Mouse (Mus musculus) heart, embryonic 16.5 days (tissue): ENCODE data around the gene Col5a3. TPM values are rescaled to one million over a fixed set of nuclear protein-coding genes. Genes with fewer than 3 reads are reported as not detected.
"Not testable (repeated sequence)": the region's sequence is repeated elsewhere in the genome, so short reads cannot be mapped to it uniquely, and the experiment has no call there.

Experiments
- ATAC-seq: fragments of 200-750 bp; cut with Nextera tagmentation; replicated peaks from 2 replicates; pipeline ENCODE4 v1.8.0; 2017; ENCODE audit warnings: moderate number of reproducible peaks; ENCODE audit not compliant: insufficient read depth, low FRiP score; ENCODE audit errors: extremely low read depth
- H3K27ac ChIP-seq: fragments of 300-500 bp; sonication (generic); 2 replicates; pipeline ENCODE4 v1.5.1; 2014; ENCODE audit warnings: mild to moderate bottlenecking, low read length, control low read depth, moderate library complexity
- H3K27me3 ChIP-seq: fragments of 300-500 bp; sonication (generic); 2 replicates; pipeline ENCODE4 v1.6.1; 2014; ENCODE audit warnings: low read length, mixed read lengths; ENCODE audit not compliant: control insufficient read depth, insufficient read depth
- H3K36me3 ChIP-seq: fragments of 300-500 bp; sonication (generic); 2 replicates; pipeline ENCODE4 v1.6.1; 2014; ENCODE audit not compliant: control insufficient read depth, insufficient read depth
- H3K4me1 ChIP-seq: fragments of 300-500 bp; sonication (generic); 2 replicates; pipeline ENCODE4 v1.6.1; 2014; ENCODE audit warnings: low read length, mixed read lengths; ENCODE audit not compliant: control insufficient read depth, insufficient read depth
- H3K4me2 ChIP-seq: fragments of 300-500 bp; sonication (generic); 2 replicates; pipeline ENCODE4 v1.6.1; 2014; ENCODE audit warnings: low read depth, mild to moderate bottlenecking, control low read depth, low read length
- H3K4me3 ChIP-seq: fragments of 300-500 bp; sonication (generic); 2 replicates; pipeline ENCODE4 v1.5.1; 2014; ENCODE audit warnings: mild to moderate bottlenecking, control low read depth, low read length
- H3K9ac ChIP-seq: fragments of 300-500 bp; sonication (generic); 2 replicates; pipeline ENCODE4 v1.6.1; 2014; ENCODE audit warnings: low read length, control low read depth
- H3K9me3 ChIP-seq: fragments of 300-500 bp; sonication (generic); replicated peaks from 2 replicates; pipeline ENCODE4 v1.6.1; 2016; ENCODE audit warnings: low read length; ENCODE audit not compliant: control insufficient read depth
- WGBS: fragments of 180-500 bp; shearing (Covaris S2); extraction: QIAGEN DNeasy Blood & Tissue Kit; methylation state at CpG from one replicate; pipeline ENCODE4 v1.1.7; 2014; 5-methylcytosine and 5-hydroxymethylcytosine counted together
- polyA plus RNA-seq: library from polyadenylated mRNA; unstranded; fragments of >200 nt; fragmentation: Nextera tagmentation; extraction: Ambion mirVana; gene quantifications from 2 replicates; pipeline ENCODE4 v1.2.1, GENCODE M21; 2015

Col5a3 gene
- polyA plus RNA-seq, 1 experiment from 2014 or later: 2.1 TPM

- H3K4me3 ChIP-seq: no peak overlapping the region
- H3K27ac ChIP-seq: no peak overlapping the region
- H3K9ac ChIP-seq: no peak overlapping the region
- no peak for ATAC-seq
- H3K4me2 ChIP-seq: no peak overlapping the region
- no peaks in the 10 kb centered on the region for H3K36me3 ChIP-seq
- no peaks in the 10 kb centered on the region for H3K4me1 ChIP-seq
- H3K27me3 ChIP-seq: peaks cover 14% of the 10 kb centered on the region
- no peaks in the 10 kb centered on the region for H3K9me3 ChIP-seq
- WGBS: 75% methylated on average over 9 of the region's 9 CpGs
Observed at GRCm38 (mm10) chr9:20837184-20837947, 22.5 kb upstream of the Col5a3 start.

GRCm38 (mm10) chr9:20835431-20835954, 20.6 kb upstream of the Col5a3 start:
- not testable (repeated sequence) for H3K9ac ChIP-seq, H3K27ac ChIP-seq, H3K9me3 ChIP-seq, ATAC-seq, H3K4me2 ChIP-seq, H3K4me3 ChIP-seq, H3K36me3 ChIP-seq, H3K4me1 ChIP-seq
- H3K27me3 ChIP-seq: peaks cover 14% of the 10 kb centered on the region
- 90% methylated on average over 11 of the region's 11 CpGs for WGBS

- H3K9me3 ChIP-seq: no peaks in the 10 kb centered on the region
- peaks cover 15% of the 10 kb centered on the region for H3K27me3 ChIP-seq
- peaks cover 4% of the 10 kb centered on the region; the same call in 1 of the 2 replicates for H3K4me1 ChIP-seq
- H3K4me2 ChIP-seq: no peak overlapping the region
- H3K4me3 ChIP-seq: no peak overlapping the region
- ATAC-seq: no peak
- H3K9ac ChIP-seq: no peak overlapping the region
- 71% methylated on average over 1 of the region's 1 CpGs for WGBS
- no peaks in the 10 kb centered on the region for H3K36me3 ChIP-seq
- H3K27ac ChIP-seq: no peak overlapping the region
Observed at GRCm38 (mm10) chr9:20834881-20835280, 20.0 kb upstream of the Col5a3 start.

DNA sequence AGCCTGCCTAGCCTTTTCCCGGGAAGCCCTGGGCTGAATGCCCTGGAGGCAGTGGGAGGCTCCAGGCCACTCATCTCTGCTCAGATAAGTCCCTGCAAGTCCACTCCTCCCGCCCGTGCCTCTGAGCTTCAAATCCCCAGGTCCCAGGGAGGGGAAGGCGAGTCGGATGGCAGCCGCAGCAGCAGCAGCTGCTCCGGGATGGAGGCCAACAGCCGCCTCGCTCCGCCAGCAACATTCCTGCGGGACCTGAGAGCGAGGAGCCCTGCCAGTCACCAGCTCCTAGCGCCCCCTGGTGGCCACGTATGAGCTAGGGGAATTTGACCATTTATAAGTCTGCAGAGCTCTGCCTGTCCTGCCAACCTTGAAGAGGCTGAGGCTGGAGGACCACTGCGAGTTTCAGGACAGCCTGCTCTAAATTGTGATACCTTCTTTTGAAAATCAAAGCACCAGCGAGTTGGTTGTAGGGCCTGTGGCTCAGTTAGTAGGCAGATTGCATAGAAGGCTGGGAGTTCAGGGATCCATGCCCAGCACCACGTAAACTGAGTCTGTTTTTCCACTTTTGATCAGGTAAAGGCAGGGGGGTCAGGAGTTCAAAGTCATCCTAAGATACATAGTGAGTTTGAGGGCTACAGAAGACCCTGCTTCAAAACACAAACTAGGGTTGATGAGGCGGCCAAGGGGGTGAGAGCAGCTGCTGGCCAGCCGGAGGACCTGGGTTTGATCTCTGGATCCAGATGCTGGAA, 16.2 kb upstream of the Col5a3 start:
- no peak overlapping the region for H3K4me2 ChIP-seq

GRCm38 (mm10) chr9:20828127-20828526, 13.3 kb upstream of the Col5a3 start:
- Histone ChIP-seq H3K4me1 (peaks cover 4% of the 10 kb centered on the region; the same call in 1 of the 2 replicates), H3K36me3 (no peaks in the 10 kb centered on the region), H3K27ac (no peak overlapping the region), H3K9me3 (no peaks in the 10 kb centered on the region), H3K4me2 (no peak overlapping the region), H3K27me3 (peaks cover 11% of the 10 kb centered on the region), H3K9ac (no peak overlapping the region), H3K4me3 (no peak overlapping the region)
- WGBS: 93% methylated on average over 1 of the region's 1 CpGs
- ATAC-seq: no peak

More for the DNA sequence above, 16.2 kb upstream of the Col5a3 start:
- Histone ChIP-seq H3K4me3 (no peak overlapping the region), H3K4me1 (peaks cover 4% of the 10 kb centered on the region; the same call in 1 of the 2 replicates), H3K36me3 (no peaks in the 10 kb centered on the region), H3K27me3 (peaks cover 20% of the 10 kb centered on the region), H3K9me3 (no peaks in the 10 kb centered on the region), H3K9ac (no peak overlapping the region), H3K27ac (no peak overlapping the region)
- ATAC-seq: peak; percentile 89
- 16% methylated on average over 19 of the region's 19 CpGs for WGBS

- 46% methylated on average over 5 of the region's 5 CpGs for WGBS
- Histone ChIP-seq H3K27ac (no peak overlapping the region), H3K4me3 (no peak overlapping the region), H3K9ac (no peak overlapping the region), H3K9me3 (no peaks in the 10 kb centered on the region), H3K4me2 (no peak overlapping the region), H3K27me3 (peaks cover 6% of the 10 kb centered on the region; the same call in 1 of the 2 replicates), H3K36me3 (no peaks in the 10 kb centered on the region), H3K4me1 (peaks cover 4% of the 10 kb centered on the region; the same call in 1 of the 2 replicates)
- no peak for ATAC-seq
Observed at GRCm38 (mm10) chr9:20825781-20826180, 10.9 kb upstream of the Col5a3 start.

DNA sequence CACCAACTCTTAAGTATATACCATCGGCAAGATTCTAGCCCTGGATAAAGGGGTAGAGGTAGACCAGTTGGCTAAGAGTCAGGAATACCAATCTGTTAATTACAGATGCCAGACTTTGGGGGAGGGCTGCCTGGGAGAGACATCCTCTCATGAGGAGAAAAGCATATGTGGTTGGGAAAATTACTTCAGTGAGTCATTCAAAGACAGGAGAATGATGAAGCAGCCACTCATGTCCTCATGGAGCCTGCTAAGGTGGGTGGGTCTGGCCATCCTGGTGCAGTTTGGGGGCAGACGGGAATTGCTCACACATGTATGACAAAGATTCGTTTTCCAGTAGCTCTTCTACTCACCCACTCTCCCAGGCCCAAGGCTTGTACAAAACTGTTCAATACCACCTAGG, 8.0 kb upstream of the Col5a3 start:
- H3K27ac ChIP-seq: no peak overlapping the region
- no peaks in the 10 kb centered on the region for H3K4me1 ChIP-seq
- no peaks in the 10 kb centered on the region for H3K36me3 ChIP-seq
- no peaks in the 10 kb centered on the region for H3K27me3 ChIP-seq
- H3K4me2 ChIP-seq: no peak overlapping the region
- no peak overlapping the region for H3K9ac ChIP-seq
- no peaks in the 10 kb centered on the region for H3K9me3 ChIP-seq
- no peak for ATAC-seq
- WGBS: 71% methylated on average over 3 of the region's 3 CpGs
- H3K4me3 ChIP-seq: no peak overlapping the region

- H3K27me3 ChIP-seq: peaks cover 5% of the 10 kb centered on the region; the same call in 1 of the 2 replicates
- no peaks in the 10 kb centered on the region for H3K36me3 ChIP-seq
- H3K4me1 ChIP-seq: no peaks in the 10 kb centered on the region
- H3K4me2 ChIP-seq: no peak overlapping the region
- no peak for ATAC-seq
- 72% methylated on average over 5 of the region's 5 CpGs for WGBS
- no peak overlapping the region for H3K4me3 ChIP-seq
- H3K9ac ChIP-seq: no peak overlapping the region
- no peaks in the 10 kb centered on the region for H3K9me3 ChIP-seq
- no peak overlapping the region for H3K27ac ChIP-seq
Observed at GRCm38 (mm10) chr9:20820001-20820400, 5.1 kb upstream of the Col5a3 start.

GRCm38 (mm10) chr9:20818236-20818635, 3.4 kb upstream of the Col5a3 start, which contains the start of gene Rdh8:
Rdh8 (plus strand) TSS chr9:20818503.
- no peak within 1 kb of the TSS for H3K4me2 ChIP-seq
- H3K9ac ChIP-seq: no peak within 1 kb of the TSS
- no peaks in the 10 kb centered on the region for H3K4me1 ChIP-seq
- H3K27ac ChIP-seq: no peak within 1 kb of the TSS
- ATAC-seq: no peak
- H3K9me3 ChIP-seq: no peaks in the 10 kb centered on the region
- peaks cover 14% of the 10 kb centered on the region for H3K27me3 ChIP-seq
- H3K4me3 ChIP-seq: no peak within 1 kb of the TSS
- no peaks in the 10 kb centered on the region for H3K36me3 ChIP-seq
- WGBS: 80% methylated on average over 6 of the region's 6 CpGs
